Mouse (Mus musculus) kidney, postnatal 0 days (tissue): ENCODE data around the gene Pank1. TPM values are rescaled to one million over a fixed set of nuclear protein-coding genes. Genes with fewer than 3 reads are reported as not detected.

Source experiments
- ATAC-seq: fragments of 200-750 bp; cut with Nextera tagmentation; replicated peaks from 2 replicates; pipeline ENCODE4 v1.8.0; 2017; ENCODE audit warnings: low read depth, moderate number of reproducible peaks, moderate TSS enrichment, moderate library complexity; ENCODE audit not compliant: low FRiP score
- DNase-seq: peaks from one replicate; pipeline ENCODE4 v3.0.0-alpha.2; 2016; ENCODE audit warnings: low spot score
- H3K27ac ChIP-seq: fragments of 300-500 bp; sonication (generic); 2 replicates; pipeline ENCODE4 v1.5.1; 2014; ENCODE audit warnings: mild to moderate bottlenecking
- H3K27me3 ChIP-seq: fragments of 300-500 bp; sonication (generic); 2 replicates; pipeline ENCODE4 v1.6.1; 2014; ENCODE audit warnings: low read length, mixed read lengths; ENCODE audit not compliant: insufficient read depth
- H3K36me3 ChIP-seq: fragments of 300-500 bp; sonication (generic); 2 replicates; pipeline ENCODE4 v1.6.1; 2014; ENCODE audit warnings: low read length, mixed read lengths; ENCODE audit not compliant: insufficient read depth
- H3K4me1 ChIP-seq: fragments of 300-500 bp; sonication (generic); replicated peaks from 2 replicates; pipeline ENCODE4 v1.6.1; 2014; ENCODE audit warnings: antibody characterized with exemption, low read length, mixed read lengths; ENCODE audit not compliant: insufficient read depth
- H3K4me2 ChIP-seq: fragments of 300-500 bp; sonication (generic); 2 replicates; pipeline ENCODE4 v1.6.1; 2014; ENCODE audit warnings: mild to moderate bottlenecking, low read length, moderate library complexity, mixed read lengths
- H3K4me3 ChIP-seq: fragments of 300-500 bp; sonication (generic); replicated peaks from 2 replicates; pipeline ENCODE4 v1.5.1; 2014; ENCODE audit warnings: low read depth, low read length
- H3K9ac ChIP-seq: fragments of 300-500 bp; sonication (generic); 2 replicates; pipeline ENCODE4 v1.6.1; 2014; ENCODE audit warnings: low read depth, low read length
- H3K9me3 ChIP-seq: fragments of 300-500 bp; sonication (generic); replicated peaks from 2 replicates; pipeline ENCODE4 v1.6.1; 2016; ENCODE audit warnings: low read length, inconsistent platforms, mixed read lengths
- CTCF ChIP-seq: IDR thresholded peaks from 2 replicates; pipeline ENCODE4 v1.5.1; 2016; ENCODE audit warnings: antibody characterized with exemption, low read depth, mild to moderate bottlenecking, moderate library complexity
- WGBS: fragments of 180-500 bp; shearing (Covaris S2); extraction: QIAGEN DNeasy Blood & Tissue Kit; methylation state at CpG from one replicate; pipeline ENCODE4 v1.1.7; 2014; 5-methylcytosine and 5-hydroxymethylcytosine counted together
- microRNA counts: library from miRNA; unstranded; fragments of <30 nt; microRNA quantifications from one replicate; lab custom pipeline; 2015
- microRNA-seq: library from miRNA; unstranded; fragments of <30 nt; microRNA quantifications from one replicate; pipeline ENCODE4, GENCODE M21; 2016
- polyA plus RNA-seq: library from polyadenylated mRNA; unstranded; fragments of >200 nt; fragmentation: Nextera tagmentation; extraction: Ambion mirVana; gene quantifications from 2 replicates; pipeline ENCODE4 v1.2.1, GENCODE M21; 2015

The Pank1 gene
- polyA plus RNA-seq, 1 experiment from 2014 or later = 13.2 TPM

GRCm38 (mm10) chr19:34782491-34782890, 96.8 kb downstream of the Pank1 start:
- Histone ChIP-seq H3K4me2 (no peak overlapping the region), H3K4me3 (no peak overlapping the region), H3K27ac (no peak overlapping the region), H3K36me3 (no peaks in the 10 kb centered on the region), H3K9ac (no peak overlapping the region), H3K9me3 (no peaks in the 10 kb centered on the region), H3K4me1 (no peaks in the 10 kb centered on the region), H3K27me3 (no peaks in the 10 kb centered on the region)
- 85% methylated on average over 2 of the region's 2 CpGs for WGBS
- ATAC-seq = no peak
- DNase-seq = peak; percentile 7
- no peak for TF ChIP-seq CTCF

GRCm38 (mm10) chr19:34778993-34779392, 100.3 kb downstream of the Pank1 start:
- H3K4me1 ChIP-seq = no peaks in the 10 kb centered on the region
- H3K4me3 ChIP-seq = no peak overlapping the region
- WGBS = 96% methylated on average over 1 of the region's 1 CpGs
- TF ChIP-seq CTCF = no peak
- no peak overlapping the region for H3K27ac ChIP-seq
- ATAC-seq (no peak), DNase-seq (no peak)
- no peaks in the 10 kb centered on the region for H3K9me3 ChIP-seq
- no peak overlapping the region for H3K9ac ChIP-seq
- no peak overlapping the region for H3K4me2 ChIP-seq
- H3K36me3 ChIP-seq = no peaks in the 10 kb centered on the region
- no peaks in the 10 kb centered on the region for H3K27me3 ChIP-seq

DNA sequence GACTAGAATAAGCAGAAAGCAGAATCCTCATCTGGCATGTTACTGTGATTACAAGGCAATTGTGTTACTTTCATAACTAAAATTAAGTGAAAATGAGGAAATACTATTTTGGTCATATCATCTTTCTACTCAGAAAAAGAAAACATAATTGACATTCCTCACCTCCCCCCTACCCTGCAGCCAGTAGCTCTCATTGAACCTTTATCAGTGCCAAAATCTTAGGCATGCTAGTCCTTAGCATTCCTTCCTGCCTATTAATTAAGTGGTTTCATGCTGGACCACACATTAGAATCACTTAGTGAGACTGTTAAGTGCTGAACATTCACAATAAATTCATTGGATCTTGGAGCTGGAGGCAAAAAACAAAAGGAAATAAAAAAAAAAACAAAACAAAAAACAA, 101.2 kb downstream of the Pank1 start:
- ATAC-seq (no peak), DNase-seq (peak; percentile 55)
- Histone ChIP-seq H3K9me3 (no peaks in the 10 kb centered on the region), H3K36me3 (no peaks in the 10 kb centered on the region), H3K27me3 (no peaks in the 10 kb centered on the region), H3K4me3 (no peak overlapping the region), H3K27ac (no peak overlapping the region), H3K4me1 (no peaks in the 10 kb centered on the region), H3K4me2 (no peak overlapping the region), H3K9ac (no peak overlapping the region)
- TF ChIP-seq CTCF = no peak

DNA sequence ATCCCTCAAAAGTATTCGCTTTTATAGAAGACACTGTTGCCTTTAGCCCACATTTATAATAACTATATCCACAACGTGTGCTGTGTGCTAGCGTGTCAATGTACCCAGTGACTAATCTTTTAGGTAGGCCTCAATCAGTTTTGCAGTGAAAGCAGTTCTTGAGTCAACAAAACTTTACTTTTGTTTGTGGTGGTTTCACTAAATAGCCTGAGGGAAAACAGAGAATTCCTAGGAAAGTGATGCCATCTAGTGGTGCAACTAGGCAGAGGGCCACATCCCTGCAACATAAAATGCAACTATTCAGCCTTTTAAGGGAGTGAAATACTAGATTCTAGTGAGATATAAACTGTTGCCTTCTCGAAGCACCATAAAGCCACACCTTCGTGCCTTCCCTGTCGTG, 106.5 kb downstream of the Pank1 start:
- peak; percentile 21; the same call in 1 of the 2 replicates for ATAC-seq

DNA sequence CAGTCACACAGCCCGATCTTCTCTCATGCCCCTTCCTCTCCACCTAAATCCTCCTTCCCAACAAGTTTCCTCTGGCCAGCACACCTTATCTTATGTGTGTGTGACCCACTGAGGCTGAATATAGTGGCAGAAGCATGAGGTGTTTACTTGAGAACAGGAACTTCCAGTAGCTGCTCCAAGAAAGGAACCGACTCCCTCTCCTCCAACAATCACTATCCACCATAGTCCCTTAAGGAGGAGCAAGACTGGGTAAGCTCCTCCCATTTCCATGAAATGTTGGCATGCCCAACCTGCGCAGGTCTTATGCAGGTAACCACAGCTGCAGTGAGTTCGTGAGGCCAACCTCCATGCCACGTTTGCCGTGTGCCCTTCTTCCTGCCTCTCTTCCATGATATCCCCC, 108.5 kb downstream of the Pank1 start:
- TF ChIP-seq CTCF = no peak
- H3K4me1 ChIP-seq = no peaks in the 10 kb centered on the region
- no peaks in the 10 kb centered on the region for H3K36me3 ChIP-seq
- H3K4me3 ChIP-seq = no peak overlapping the region
- no peaks in the 10 kb centered on the region for H3K9me3 ChIP-seq
- H3K27me3 ChIP-seq = no peaks in the 10 kb centered on the region
- ATAC-seq = no peak
- no peak overlapping the region for H3K9ac ChIP-seq
- WGBS = 89% methylated on average over 6 of the region's 6 CpGs
- no peak overlapping the region for H3K4me2 ChIP-seq
- no peak for DNase-seq
- H3K27ac ChIP-seq = no peak overlapping the region

More for the DNA sequence above, 106.5 kb downstream of the Pank1 start:
- no peak overlapping the region for H3K4me3 ChIP-seq
- peak; percentile 91 for DNase-seq
- no peak overlapping the region for H3K27ac ChIP-seq
- no peaks in the 10 kb centered on the region for H3K9me3 ChIP-seq
- no peaks in the 10 kb centered on the region for H3K4me1 ChIP-seq
- no peak overlapping the region for H3K4me2 ChIP-seq
- 21% methylated on average over 6 of the region's 6 CpGs for WGBS
- TF ChIP-seq CTCF = peak; percentile 97
- no peak overlapping the region for H3K9ac ChIP-seq
- H3K36me3 ChIP-seq = no peaks in the 10 kb centered on the region
- H3K27me3 ChIP-seq = no peaks in the 10 kb centered on the region

GRCm38 (mm10) chr19:34758754-34759153, 120.5 kb downstream of the Pank1 start:
- WGBS = 50% methylated on average over 1 of the region's 1 CpGs
- TF ChIP-seq CTCF = no peak
- H3K36me3 ChIP-seq = no peaks in the 10 kb centered on the region
- ATAC-seq (no peak; the same call in 1 of the 2 replicates), DNase-seq (no peak)
- H3K9me3 ChIP-seq = no peaks in the 10 kb centered on the region
- H3K4me2 ChIP-seq = no peak overlapping the region
- H3K27me3 ChIP-seq = no peaks in the 10 kb centered on the region
- H3K27ac ChIP-seq = peak overlapping the region; percentile 31; the same call in 1 of the 2 replicates
- no peak overlapping the region for H3K9ac ChIP-seq
- no peak overlapping the region for H3K4me3 ChIP-seq
- H3K4me1 ChIP-seq = no peaks in the 10 kb centered on the region

MicroRNAs within 50 kb of the gene (microRNA counts, 519-probe panel; counts per million panel counts)
- microRNA mmu-miR-107 (lab: Ali Mortazavi, UCI) = 5,318 counts per million, percentile 86 among the panel's probes with 10 or more counts

Small RNA genes lying within 50 kb of the gene (microRNA-seq; reads per million reads assigned to microRNA genes)
- gene Mir107 = 2,181 reads per million, percentile 85 among the genes with 10 or more reads in this experiment

Other genes starting within 250 kb of the Pank1 start
- 0.32 and 0.41 TPM in 2 replicates for gene Ifit1bl2, start 238.7 kb downstream of the Pank1 start, polyA plus RNA-seq
- 4.3 and 6.4 TPM in 2 replicates for gene Ifit1, start 238.6 kb downstream of the Pank1 start, polyA plus RNA-seq
- gene Slc16a12, start 132.2 kb downstream of the Pank1 start, polyA plus RNA-seq = 30.1 and 33.6 TPM in 2 replicates
- 30.3 and 33.3 TPM in 2 replicates for gene Kif20b, start 42.9 kb upstream of the Pank1 start, polyA plus RNA-seq